Mouse (Mus musculus): ENCODE measurements around the gene Olfr625-ps1. TPM values are rescaled to one million over a fixed set of nuclear protein-coding genes. Genes with fewer than 3 reads are reported as not detected.
A peak's percentile ranks its signal among the peaks of the same experiment; 100 is the strongest.
"Not testable (repeated sequence)": the region's sequence is repeated elsewhere in the genome, so short reads cannot be mapped to it uniquely, and the experiment has no call there.

Olfr625-ps1 gene
- total and polyA plus RNA-seq, 2 experiments from 2014 or later = not detected

DNA sequence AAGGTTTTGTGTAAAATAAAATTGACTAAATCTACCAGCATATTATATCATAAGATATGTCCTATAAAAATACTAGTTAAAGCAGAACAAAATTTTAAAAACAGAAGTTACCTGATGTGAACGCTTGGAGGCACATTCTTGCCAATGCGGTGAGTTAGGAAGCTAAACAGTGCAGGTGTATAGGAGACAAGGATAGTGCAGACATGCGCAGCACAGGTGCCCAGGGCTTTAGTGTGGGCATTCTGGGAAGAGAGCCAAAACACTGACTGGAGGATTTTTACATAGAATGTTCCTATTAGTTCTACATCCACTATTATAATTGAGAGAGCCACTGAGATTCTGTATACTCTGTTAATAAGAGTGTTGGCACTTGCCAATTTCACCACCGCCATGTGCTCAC, 16.9 kb downstream of the Olfr625-ps1 start:
- ATAC-seq (ENCODE audit: insufficient read depth, low read depth) = no peak

GRCm38 (mm10) chr7:103712024-103712423, 29.5 kb downstream of the Olfr625-ps1 start:
- ATAC-seq (ENCODE audit: insufficient read depth, low read depth) (no peak), DNase-seq (ENCODE audit: low spot score) (no peak)

More for the DNA sequence above, 16.9 kb downstream of the Olfr625-ps1 start:
- Histone ChIP-seq H3K9me3 (replicated peaks; ENCODE audit: control insufficient read depth, low read length) (no peaks in the 10 kb centered on the region), H3K27me3 (ENCODE audit: control insufficient read depth, insufficient read depth, low read length) (no peaks in the 10 kb centered on the region), H3K9ac (replicated peaks; ENCODE audit: low read depth, low read length) (no peak overlapping the region), H3K27ac (ENCODE audit: low read depth) (no peak overlapping the region), H3K4me3 (ENCODE audit: low read depth, low read length) (no peak overlapping the region), H3K4me1 (ENCODE audit: control insufficient read depth, insufficient read depth) (no peaks in the 10 kb centered on the region), H3K36me3 (replicated peaks; ENCODE audit: control insufficient read depth, insufficient read depth, low read length) (no peaks in the 10 kb centered on the region), H3K4me2 (ENCODE audit: low read depth, low read length) (no peak overlapping the region)
- no peak for TF ChIP-seq EP300 (IDR thresholded peaks at IDR 0.05; ENCODE audit: low read depth)
- no peak for DNase-seq (ENCODE audit: low spot score)
- 80% methylated on average over 4 of the region's 4 CpGs for WGBS

GRCm38 (mm10) chr7:103714371-103714770, 31.9 kb downstream of the Olfr625-ps1 start, which contains the start of gene Olfr243:
TSS of gene Olfr243 (plus strand) at chr7:103714671.
- Histone ChIP-seq H3K4me1 (ENCODE audit: control insufficient read depth, insufficient read depth) (no peaks in the 10 kb centered on the region), H3K4me3 (ENCODE audit: low read depth, low read length) (no peak within 1 kb of the TSS), H3K9ac (replicated peaks; ENCODE audit: low read depth, low read length) (no peak within 1 kb of the TSS), H3K27me3 (ENCODE audit: control insufficient read depth, insufficient read depth, low read length) (no peaks in the 10 kb centered on the region), H3K36me3 (replicated peaks; ENCODE audit: control insufficient read depth, insufficient read depth, low read length) (no peaks in the 10 kb centered on the region), H3K9me3 (replicated peaks; ENCODE audit: control insufficient read depth, low read length) (no peaks in the 10 kb centered on the region), H3K27ac (ENCODE audit: low read depth) (no peak within 1 kb of the TSS), H3K4me2 (ENCODE audit: low read depth, low read length) (no peak within 1 kb of the TSS)
- no peak for DNase-seq (ENCODE audit: low spot score)
- ATAC-seq (ENCODE audit: insufficient read depth, low read depth) = no peak
- TF ChIP-seq CTCF (IDR thresholded peaks at IDR 0.05; ENCODE audit: low read depth) = no peak
- no peak for TF ChIP-seq EP300 (IDR thresholded peaks at IDR 0.05; ENCODE audit: low read depth)

More at GRCm38 (mm10) chr7:103712024-103712423, 29.5 kb downstream of the Olfr625-ps1 start:
- TF ChIP-seq EP300 (IDR thresholded peaks at IDR 0.05; ENCODE audit: low read depth) (no peak), CTCF (IDR thresholded peaks at IDR 0.05; ENCODE audit: low read depth) (0 out of 2 replicates have a peak, but pooled peaks have one; percentile 13)
- no peak overlapping the region for H3K4me2 ChIP-seq (ENCODE audit: low read depth, low read length)
- no peaks in the 10 kb centered on the region for H3K27me3 ChIP-seq (ENCODE audit: control insufficient read depth, insufficient read depth, low read length)
- no peak overlapping the region for H3K27ac ChIP-seq (ENCODE audit: low read depth)
- no peak overlapping the region for H3K9ac ChIP-seq (replicated peaks; ENCODE audit: low read depth, low read length)
- H3K4me3 ChIP-seq (ENCODE audit: low read depth, low read length) = no peak overlapping the region
- no peaks in the 10 kb centered on the region for H3K4me1 ChIP-seq (ENCODE audit: control insufficient read depth, insufficient read depth)
- H3K9me3 ChIP-seq (replicated peaks; ENCODE audit: control insufficient read depth, low read length) = no peaks in the 10 kb centered on the region
- no peaks in the 10 kb centered on the region for H3K36me3 ChIP-seq (replicated peaks; ENCODE audit: control insufficient read depth, insufficient read depth, low read length)
- 41% methylated on average over 2 of the region's 2 CpGs for WGBS

GRCm38 (mm10) chr7:103716398-103716797, 33.9 kb downstream of the Olfr625-ps1 start:
- H3K9me3 ChIP-seq (replicated peaks; ENCODE audit: control insufficient read depth, low read length); H3K4me3 ChIP-seq (ENCODE audit: low read depth, low read length); H3K4me2 ChIP-seq (ENCODE audit: low read depth, low read length); H3K27me3 ChIP-seq (ENCODE audit: control insufficient read depth, insufficient read depth, low read length); H3K27ac ChIP-seq (ENCODE audit: low read depth); H3K36me3 ChIP-seq (replicated peaks; ENCODE audit: control insufficient read depth, insufficient read depth, low read length); DNase-seq (ENCODE audit: low spot score); H3K9ac ChIP-seq (replicated peaks; ENCODE audit: low read depth, low read length); ATAC-seq (ENCODE audit: insufficient read depth, low read depth); H3K4me1 ChIP-seq (ENCODE audit: control insufficient read depth, insufficient read depth): not testable (repeated sequence)
- 86% methylated on average over 1 of the region's 1 CpGs for whole genome bisulfite sequencing

DNA sequence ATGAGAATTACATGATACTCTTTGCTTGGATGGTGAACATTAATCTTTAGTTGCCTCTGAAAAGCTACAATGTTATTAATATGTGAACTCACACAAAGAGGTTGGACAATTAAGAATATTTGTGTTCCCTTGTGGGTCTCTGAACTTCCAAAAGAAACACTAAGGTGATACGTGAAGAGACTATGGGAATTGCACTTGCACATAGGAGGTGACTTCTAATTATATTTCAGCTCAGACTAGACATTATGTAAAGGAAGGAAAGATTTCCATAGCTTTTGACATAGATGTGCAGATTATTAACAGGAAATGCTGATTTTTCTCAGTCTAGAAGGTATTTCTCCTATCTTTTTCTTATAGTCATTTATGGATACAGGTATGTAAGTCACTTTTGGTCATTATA, 47.6 kb downstream of the Olfr625-ps1 start, which contains the start of gene Olfr628:
Gene Olfr628 (plus strand): TSS at position 301 of the 400 bp plus-strand sequence.
- WGBS = 78% methylated on average over 1 of the region's 1 CpGs
- Histone ChIP-seq H3K9ac (replicated peaks; ENCODE audit: low read depth, low read length) (no peak within 1 kb of the TSS), H3K9me3 (replicated peaks; ENCODE audit: control insufficient read depth, low read length) (no peaks in the 10 kb centered on the region), H3K36me3 (replicated peaks; ENCODE audit: control insufficient read depth, insufficient read depth, low read length) (no peaks in the 10 kb centered on the region), H3K4me2 (ENCODE audit: low read depth, low read length) (no peak within 1 kb of the TSS), H3K27me3 (ENCODE audit: control insufficient read depth, insufficient read depth, low read length) (no peaks in the 10 kb centered on the region), H3K4me3 (ENCODE audit: low read depth, low read length) (no peak within 1 kb of the TSS), H3K4me1 (ENCODE audit: control insufficient read depth, insufficient read depth) (no peaks in the 10 kb centered on the region), H3K27ac (ENCODE audit: low read depth) (no peak within 1 kb of the TSS)
- no peak for ATAC-seq (ENCODE audit: insufficient read depth, low read depth)
- DNase-seq (ENCODE audit: low spot score) = no peak
- TF ChIP-seq EP300 (IDR thresholded peaks at IDR 0.05; ENCODE audit: low read depth) (no peak), CTCF (IDR thresholded peaks at IDR 0.05; ENCODE audit: low read depth) (no peak)

Other genes with a start within 250 kb of the Olfr625-ps1 start
Only the 30 nearest of the 34 such genes appear.
- gene Olfr607, start 218.6 kb upstream of the Olfr625-ps1 start, total RNA-seq (2014; rRNA removed; ENCODE audit: low replicate concordance) = not detected in 2 replicates
- 0.55 and 0.91 TPM in 2 replicates for gene Olfr607, start 218.6 kb upstream of the Olfr625-ps1 start, polyA plus RNA-seq (2015; fragmentation: Nextera tagmentation; extraction: Ambion mirVana)
- gene Olfr608, start 212.8 kb upstream of the Olfr625-ps1 start, total RNA-seq (2014; rRNA removed; ENCODE audit: low replicate concordance) = 9.8 TPM in 2 replicates
- gene Olfr608, start 212.8 kb upstream of the Olfr625-ps1 start, polyA plus RNA-seq (2015; fragmentation: Nextera tagmentation; extraction: Ambion mirVana) = 1.1 and 1.3 TPM in 2 replicates
- not detected in 2 replicates for gene Olfr609, start 184.7 kb upstream of the Olfr625-ps1 start, total RNA-seq (2014; rRNA removed; ENCODE audit: low replicate concordance)
- gene Olfr609, start 184.7 kb upstream of the Olfr625-ps1 start, polyA plus RNA-seq (2015; fragmentation: Nextera tagmentation; extraction: Ambion mirVana) = 0.04 TPM in 2 replicates
- gene Olfr610, start 170.6 kb upstream of the Olfr625-ps1 start, total RNA-seq (2014; rRNA removed; ENCODE audit: low replicate concordance) = not detected in 2 replicates
- gene Olfr610, start 170.6 kb upstream of the Olfr625-ps1 start, polyA plus RNA-seq (2015; fragmentation: Nextera tagmentation; extraction: Ambion mirVana) = not detected in 2 replicates
- gene Olfr611, start 161.9 kb upstream of the Olfr625-ps1 start, total RNA-seq (2014; rRNA removed; ENCODE audit: low replicate concordance) = not detected in 2 replicates
- not detected in 2 replicates for gene Olfr611, start 161.9 kb upstream of the Olfr625-ps1 start, polyA plus RNA-seq (2015; fragmentation: Nextera tagmentation; extraction: Ambion mirVana)
- gene Olfr612, start 140.0 kb upstream of the Olfr625-ps1 start, total RNA-seq (2014; rRNA removed; ENCODE audit: low replicate concordance) = not detected in 2 replicates
- gene Olfr612, start 140.0 kb upstream of the Olfr625-ps1 start, polyA plus RNA-seq (2015; fragmentation: Nextera tagmentation; extraction: Ambion mirVana) = not detected in 2 replicates
- gene Olfr613, start 134.6 kb upstream of the Olfr625-ps1 start, total RNA-seq (2014; rRNA removed; ENCODE audit: low replicate concordance) = not detected in 2 replicates
- gene Olfr613, start 134.6 kb upstream of the Olfr625-ps1 start, polyA plus RNA-seq (2015; fragmentation: Nextera tagmentation; extraction: Ambion mirVana) = not detected in 2 replicates
- gene Olfr615, start 126.6 kb upstream of the Olfr625-ps1 start, total RNA-seq (2014; rRNA removed; ENCODE audit: low replicate concordance) = not detected in 2 replicates
- not detected in 2 replicates for gene Olfr615, start 126.6 kb upstream of the Olfr625-ps1 start, polyA plus RNA-seq (2015; fragmentation: Nextera tagmentation; extraction: Ambion mirVana)
- gene Olfr616, start 113.6 kb upstream of the Olfr625-ps1 start, total RNA-seq (2014; rRNA removed; ENCODE audit: low replicate concordance) = not detected in 2 replicates
- not detected in 2 replicates for gene Olfr616, start 113.6 kb upstream of the Olfr625-ps1 start, polyA plus RNA-seq (2015; fragmentation: Nextera tagmentation; extraction: Ambion mirVana)
- not detected in 2 replicates for gene Olfr617, start 109.7 kb upstream of the Olfr625-ps1 start, total RNA-seq (2014; rRNA removed; ENCODE audit: low replicate concordance)
- gene Olfr617, start 109.7 kb upstream of the Olfr625-ps1 start, polyA plus RNA-seq (2015; fragmentation: Nextera tagmentation; extraction: Ambion mirVana) = not detected in 2 replicates
- not detected in 2 replicates for gene Olfr618, start 92.6 kb upstream of the Olfr625-ps1 start, total RNA-seq (2014; rRNA removed; ENCODE audit: low replicate concordance)
- not detected in 2 replicates for gene Olfr618, start 92.6 kb upstream of the Olfr625-ps1 start, polyA plus RNA-seq (2015; fragmentation: Nextera tagmentation; extraction: Ambion mirVana)
- gene Olfr619, start 82.1 kb upstream of the Olfr625-ps1 start, total RNA-seq (2014; rRNA removed; ENCODE audit: low replicate concordance) = not detected in 2 replicates
- gene Olfr619, start 82.1 kb upstream of the Olfr625-ps1 start, polyA plus RNA-seq (2015; fragmentation: Nextera tagmentation; extraction: Ambion mirVana) = not detected in 2 replicates
- not detected in 2 replicates for gene Olfr620, start 70.2 kb upstream of the Olfr625-ps1 start, total RNA-seq (2014; rRNA removed; ENCODE audit: low replicate concordance)
- gene Olfr620, start 70.2 kb upstream of the Olfr625-ps1 start, polyA plus RNA-seq (2015; fragmentation: Nextera tagmentation; extraction: Ambion mirVana) = not detected in 2 replicates
- not detected in 2 replicates for gene Olfr622, start 40.0 kb upstream of the Olfr625-ps1 start, total RNA-seq (2014; rRNA removed; ENCODE audit: low replicate concordance)
- gene Olfr622, start 40.0 kb upstream of the Olfr625-ps1 start, polyA plus RNA-seq (2015; fragmentation: Nextera tagmentation; extraction: Ambion mirVana) = not detected in 2 replicates
- not detected in 2 replicates for gene Olfr623, start 19.0 kb upstream of the Olfr625-ps1 start, total RNA-seq (2014; rRNA removed; ENCODE audit: low replicate concordance)
- not detected in 2 replicates for gene Olfr623, start 19.0 kb upstream of the Olfr625-ps1 start, polyA plus RNA-seq (2015; fragmentation: Nextera tagmentation; extraction: Ambion mirVana)
- gene Olfr624, start 11.5 kb upstream of the Olfr625-ps1 start, total RNA-seq (2014; rRNA removed; ENCODE audit: low replicate concordance) = not detected in 2 replicates
- 0.03 TPM in 1 of 2 replicates, not detected in the other for gene Olfr624, start 11.5 kb upstream of the Olfr625-ps1 start, polyA plus RNA-seq (2015; fragmentation: Nextera tagmentation; extraction: Ambion mirVana)
- gene Olfr243, start 32.0 kb downstream of the Olfr625-ps1 start, total RNA-seq (2014; rRNA removed; ENCODE audit: low replicate concordance) = not detected in 2 replicates
- not detected in 2 replicates for gene Olfr243, start 32.0 kb downstream of the Olfr625-ps1 start, polyA plus RNA-seq (2015; fragmentation: Nextera tagmentation; extraction: Ambion mirVana)
- not detected in 2 replicates for gene Olfr628, start 47.7 kb downstream of the Olfr625-ps1 start, total RNA-seq (2014; rRNA removed; ENCODE audit: low replicate concordance)
- gene Olfr628, start 47.7 kb downstream of the Olfr625-ps1 start, polyA plus RNA-seq (2015; fragmentation: Nextera tagmentation; extraction: Ambion mirVana) = not detected in 2 replicates
- not detected in 2 replicates for gene Olfr629, start 62.2 kb downstream of the Olfr625-ps1 start, total RNA-seq (2014; rRNA removed; ENCODE audit: low replicate concordance)
- gene Olfr629, start 62.2 kb downstream of the Olfr625-ps1 start, polyA plus RNA-seq (2015; fragmentation: Nextera tagmentation; extraction: Ambion mirVana) = not detected in 2 replicates
- not detected in 2 replicates for gene Olfr630, start 74.6 kb downstream of the Olfr625-ps1 start, total RNA-seq (2014; rRNA removed; ENCODE audit: low replicate concordance)
- gene Olfr630, start 74.6 kb downstream of the Olfr625-ps1 start, polyA plus RNA-seq (2015; fragmentation: Nextera tagmentation; extraction: Ambion mirVana) = not detected in 2 replicates
- gene Olfr69, start 88.9 kb downstream of the Olfr625-ps1 start, total RNA-seq (2014; rRNA removed; ENCODE audit: low replicate concordance) = not detected in 2 replicates
- not detected in 2 replicates for gene Olfr69, start 88.9 kb downstream of the Olfr625-ps1 start, polyA plus RNA-seq (2015; fragmentation: Nextera tagmentation; extraction: Ambion mirVana)
- not detected in 2 replicates for gene Olfr68, start 97.0 kb downstream of the Olfr625-ps1 start, total RNA-seq (2014; rRNA removed; ENCODE audit: low replicate concordance)
- not detected in 2 replicates for gene Olfr68, start 97.0 kb downstream of the Olfr625-ps1 start, polyA plus RNA-seq (2015; fragmentation: Nextera tagmentation; extraction: Ambion mirVana)
- gene Olfr67, start 109.1 kb downstream of the Olfr625-ps1 start, total RNA-seq (2014; rRNA removed; ENCODE audit: low replicate concordance) = not detected in 2 replicates
- gene Olfr67, start 109.1 kb downstream of the Olfr625-ps1 start, polyA plus RNA-seq (2015; fragmentation: Nextera tagmentation; extraction: Ambion mirVana) = not detected in 2 replicates
- gene Hbb-bt, start 131.3 kb downstream of the Olfr625-ps1 start, total RNA-seq (2014; rRNA removed; ENCODE audit: low replicate concordance) = 716 and 1,401 TPM in 2 replicates
- 772 and 1,221 TPM in 2 replicates for gene Hbb-bt, start 131.3 kb downstream of the Olfr625-ps1 start, polyA plus RNA-seq (2015; fragmentation: Nextera tagmentation; extraction: Ambion mirVana)
- 5,431 and 6,330 TPM in 2 replicates for gene Hbb-bs, start 145.4 kb downstream of the Olfr625-ps1 start, total RNA-seq (2014; rRNA removed; ENCODE audit: low replicate concordance)
- gene Hbb-bs, start 145.4 kb downstream of the Olfr625-ps1 start, polyA plus RNA-seq (2015; fragmentation: Nextera tagmentation; extraction: Ambion mirVana) = 3,638 and 5,614 TPM in 2 replicates
- not detected in 2 replicates for gene Hbb-bh2, start 157.8 kb downstream of the Olfr625-ps1 start, total RNA-seq (2014; rRNA removed; ENCODE audit: low replicate concordance)
- gene Hbb-bh2, start 157.8 kb downstream of the Olfr625-ps1 start, polyA plus RNA-seq (2015; fragmentation: Nextera tagmentation; extraction: Ambion mirVana) = not detected in 2 replicates
- not detected in 2 replicates for gene Hbb-bh1, start 160.4 kb downstream of the Olfr625-ps1 start, total RNA-seq (2014; rRNA removed; ENCODE audit: low replicate concordance)
- not detected in 2 replicates for gene Hbb-bh1, start 160.4 kb downstream of the Olfr625-ps1 start, polyA plus RNA-seq (2015; fragmentation: Nextera tagmentation; extraction: Ambion mirVana)
- 0.80 TPM in 1 of 2 replicates, not detected in the other for gene Hbb-y, start 170.5 kb downstream of the Olfr625-ps1 start, total RNA-seq (2014; rRNA removed; ENCODE audit: low replicate concordance)
- 2.2 and 2.7 TPM in 2 replicates for gene Hbb-y, start 170.5 kb downstream of the Olfr625-ps1 start, polyA plus RNA-seq (2015; fragmentation: Nextera tagmentation; extraction: Ambion mirVana)
- gene Olfr66, start 203.5 kb downstream of the Olfr625-ps1 start, total RNA-seq (2014; rRNA removed; ENCODE audit: low replicate concordance) = not detected in 2 replicates
- not detected in 2 replicates for gene Olfr66, start 203.5 kb downstream of the Olfr625-ps1 start, polyA plus RNA-seq (2015; fragmentation: Nextera tagmentation; extraction: Ambion mirVana)
- not detected in 2 replicates for gene Olfr64, start 211.8 kb downstream of the Olfr625-ps1 start, total RNA-seq (2014; rRNA removed; ENCODE audit: low replicate concordance)
- gene Olfr64, start 211.8 kb downstream of the Olfr625-ps1 start, polyA plus RNA-seq (2015; fragmentation: Nextera tagmentation; extraction: Ambion mirVana) = not detected in 2 replicates